In genomic region chr4:151726396-151726795, GRCm38 (mm10) we compare ENCODE assay signal across 25 mouse cellular contexts.
A peak's percentile ranks its signal among the peaks of the same experiment; 100 is the strongest.
DNase-seq lines count a peak whose midpoint lies in the region; ATAC-seq and TF ChIP-seq lines count a peak whose summit lies in the region.
"Had no signal": no experiment of that assay in that cellular context is flagged by ENCODE, and none has a peak within 500 bp of the region (broad histone marks: within the 10 kb centered on the region; RNA-seq: fewer than 3 reads in every experiment).

No protein-coding gene starts in this region.

- peak overlapping the region; percentile 51 for H3K27ac ChIP-seq in liver, embryonic 11.5 days (ENCODE audit: low read depth, low read length)
- peak overlapping the region; percentile 80 for H3K27ac ChIP-seq in liver, postnatal 0 days (ENCODE audit: low read depth)
- H3K27ac ChIP-seq: forebrain, embryonic 10.5 days; heart, embryonic 15.5 days; limb, embryonic 12.5 days; midbrain, embryonic 10.5 days had no signal

- peak; percentile 53 for ATAC-seq in common myeloid progenitor, adult 5-6 weeks (replicated peaks; ENCODE audit: low read depth, poor library complexity, severe bottlenecking)
- ATAC-seq in liver, embryonic 11.5 days (replicated peaks; ENCODE audit: low FRiP score) = peak; percentile 77
- peak; percentile 77 for ATAC-seq in liver, postnatal 0 days
- ATAC-seq: forebrain, postnatal 0 days; midbrain, embryonic 16.5 days had no signal

- peak; percentile 72 for DNase-seq in c-Kit-negative CD71-positive TER-119-positive erythroid progenitor cells, embryonic 14.5 days (ENCODE audit: low read depth, low spot score)
- DNase-seq in liver, embryonic 11.5 days (ENCODE audit: low spot score) = no peak
- DNase-seq in liver, postnatal 0 days = peak; percentile 60
- no peak for DNase-seq in lung, postnatal 25 days (ENCODE audit: low spot score)
- no peak for DNase-seq in urinary bladder, postnatal 4 days (ENCODE audit: low spot score in 2 of 2)
- DNase-seq in adrenal gland, adult (ENCODE audit: inconsistent age in 2 of 2, low spot score in 1 of 2) = no peak
- no peak for DNase-seq in right cerebral cortex, adult 2 months (ENCODE audit: low spot score in 2 of 2)
- DNase-seq: cerebellum, adult 8-10 months; cerebellum, postnatal 36 days; forebrain, postnatal 0 days; heart, postnatal 36 days; kidney, adult 9 months; kidney, postnatal 14 days; lung, adult 2 months; lung, postnatal 14 days; right cerebral cortex, postnatal 4 days; thymus, postnatal 14 days had no signal

- no peak overlapping the region for H3K4me3 ChIP-seq in liver, embryonic 11.5 days (ENCODE audit: low read depth, low read length)
- no peak overlapping the region for H3K4me3 ChIP-seq in liver, postnatal 0 days (ENCODE audit: low read depth, low read length)
- H3K4me3 ChIP-seq: forebrain, embryonic 10.5 days; heart, embryonic 15.5 days; hindbrain, embryonic 13.5 days; limb, embryonic 12.5 days; midbrain, embryonic 10.5 days; myocyte had no signal

- peak overlapping the region; percentile 43; the same call in 1 of the 2 replicates for H3K4me2 ChIP-seq in liver, embryonic 11.5 days
- peak overlapping the region; percentile 59 for H3K4me2 ChIP-seq in liver, postnatal 0 days (ENCODE audit: low read depth, low read length)
- H3K4me2 ChIP-seq: heart, embryonic 15.5 days; hindbrain, embryonic 13.5 days; limb, embryonic 12.5 days had no signal

- H3K36me3 ChIP-seq in liver, embryonic 11.5 days (ENCODE audit: control insufficient read depth, insufficient read depth, low read length) = no peaks in the 10 kb centered on the region
- no peaks in the 10 kb centered on the region for H3K36me3 ChIP-seq in liver, postnatal 0 days (replicated peaks; ENCODE audit: insufficient read depth, low read length)
- H3K36me3 ChIP-seq: forebrain, embryonic 10.5 days; heart, embryonic 15.5 days; hindbrain, embryonic 13.5 days; limb, embryonic 12.5 days; midbrain, embryonic 10.5 days had no signal

- 33% methylated on average over 2 of the region's 2 CpGs for WGBS in liver, embryonic 11.5 days
- 50% methylated on average over 2 of the region's 2 CpGs for WGBS in liver, postnatal 0 days (ENCODE audit: insufficient replicate concordance)

- TF ChIP-seq CTCF in liver, postnatal 0 days (IDR thresholded peaks at IDR 0.05; ENCODE audit: low read depth) = no peak

- peak; percentile 91 for TF ChIP-seq EP300 in liver, postnatal 0 days (IDR thresholded peaks at IDR 0.05; ENCODE audit: low read depth)

- H3K4me1 ChIP-seq in liver, embryonic 11.5 days (replicated peaks; ENCODE audit: control insufficient read depth, insufficient read depth, low read length) = peaks cover 28% of the 10 kb centered on the region
- peaks cover 39% of the 10 kb centered on the region for H3K4me1 ChIP-seq in liver, postnatal 0 days (ENCODE audit: insufficient read depth)
- H3K4me1 ChIP-seq: heart, embryonic 15.5 days had no signal

- H3K9me3 ChIP-seq in liver, embryonic 11.5 days (ENCODE audit: control insufficient read depth, low read length) = no peaks in the 10 kb centered on the region
- no peaks in the 10 kb centered on the region for H3K9me3 ChIP-seq in liver, postnatal 0 days (ENCODE audit: low read length)
- H3K9me3 ChIP-seq: forebrain, embryonic 10.5 days; heart, embryonic 15.5 days; hindbrain, embryonic 13.5 days; limb, embryonic 12.5 days; midbrain, embryonic 10.5 days had no signal

- H3K27me3 ChIP-seq in liver, embryonic 11.5 days (replicated peaks; ENCODE audit: control insufficient read depth, insufficient read depth, low read length) = no peaks in the 10 kb centered on the region
- no peaks in the 10 kb centered on the region for H3K27me3 ChIP-seq in liver, postnatal 0 days (ENCODE audit: insufficient read depth, low read length)
- H3K27me3 ChIP-seq: heart, embryonic 15.5 days; hindbrain, embryonic 13.5 days; limb, embryonic 12.5 days had no signal

- H3K9ac ChIP-seq in liver, embryonic 11.5 days (ENCODE audit: low read depth, low read length) = no peak overlapping the region
- H3K9ac ChIP-seq in liver, postnatal 0 days (replicated peaks) = peak overlapping the region; percentile 46
- H3K9ac ChIP-seq: forebrain, postnatal 0 days; heart, embryonic 15.5 days; hindbrain, embryonic 13.5 days; limb, embryonic 12.5 days had no signal

Comparison
In these comparisons a context has a peak if more than half of its experiments do, and no peak if none do; other contexts are left out.
1. DNase-seq: peak in c-Kit-negative CD71-positive TER-119-positive erythroid progenitor cells, embryonic 14.5 days (single experiment) and liver, postnatal 0 days (single experiment); none in liver, embryonic 11.5 days (single experiment), lung, postnatal 25 days (single experiment), urinary bladder, postnatal 4 days (0 of 2), adrenal gland, adult (0 of 2) and right cerebral cortex, adult 2 months (0 of 2).
2. Peak in every context shown above with its lines, with median percentiles within 50 percentile points of each other: ATAC-seq.